Mouse (Mus musculus) heart, embryonic 13.5 days (tissue): ENCODE measurements around the gene C130050O18Rik. TPM values are rescaled to one million over a fixed set of nuclear protein-coding genes. Genes with fewer than 3 reads are reported as not detected.
A peak's percentile ranks its signal among the peaks of the same experiment; 100 is the strongest.

Experiments used
- ATAC-seq: fragments of 200-750 bp; cut with Nextera tagmentation; 2 replicates; pipeline ENCODE4 v1.8.0; 2017; ENCODE audit warnings: moderate TSS enrichment; ENCODE audit not compliant: insufficient number of reproducible peaks, low FRiP score, low TSS enrichment; ENCODE audit errors: extremely low read depth
- H3K27ac ChIP-seq: fragments of 300-500 bp; sonication (generic); replicated peaks from 2 replicates; pipeline ENCODE4 v1.5.1; 2015; ENCODE audit warnings: moderate library complexity, mild to moderate bottlenecking, inconsistent platforms
- H3K27me3 ChIP-seq: fragments of 300-500 bp; sonication (generic); replicated peaks from 2 replicates; pipeline ENCODE4 v1.6.1; 2015; ENCODE audit warnings: mild to moderate bottlenecking, inconsistent platforms
- H3K36me3 ChIP-seq: fragments of 300-500 bp; sonication (generic); 2 replicates; pipeline ENCODE4 v1.6.1; 2015; ENCODE audit warnings: mild to moderate bottlenecking, inconsistent platforms
- H3K4me1 ChIP-seq: fragments of 300-500 bp; sonication (generic); 2 replicates; pipeline ENCODE4 v1.6.1; 2015; ENCODE audit warnings: inconsistent platforms
- H3K4me2 ChIP-seq: fragments of 300-500 bp; sonication (generic); 2 replicates; pipeline ENCODE4 v1.6.1; 2015; ENCODE audit warnings: inconsistent platforms, mild to moderate bottlenecking, moderate library complexity
- H3K4me3 ChIP-seq: fragments of 300-500 bp; sonication (generic); 2 replicates; pipeline ENCODE4 v1.5.1; 2015; ENCODE audit warnings: moderate library complexity, mild to moderate bottlenecking, inconsistent platforms
- H3K9ac ChIP-seq: fragments of 300-500 bp; sonication (generic); 2 replicates; pipeline ENCODE4 v1.6.1; 2015; ENCODE audit warnings: inconsistent platforms, mild to moderate bottlenecking, moderate library complexity
- H3K9me3 ChIP-seq: fragments of 300-500 bp; sonication (generic); 2 replicates; pipeline ENCODE4 v1.6.1; 2016; ENCODE audit warnings: inconsistent platforms
- WGBS: fragments of 180-500 bp; shearing (Covaris S2); methylation state at CpG from one replicate; pipeline ENCODE4 v1.1.7; 2015; ENCODE audit warnings: mixed read lengths; 5-methylcytosine and 5-hydroxymethylcytosine counted together
- polyA plus RNA-seq: library from polyadenylated mRNA; unstranded; fragments of >200 nt; fragmentation: Nextera tagmentation; extraction: Ambion mirVana; gene quantifications from 2 replicates; pipeline ENCODE4 v1.2.1, GENCODE M21; 2015

C130050O18Rik gene
- polyA plus RNA-seq, 1 experiment from 2014 or later, result 0.24 TPM

DNA sequence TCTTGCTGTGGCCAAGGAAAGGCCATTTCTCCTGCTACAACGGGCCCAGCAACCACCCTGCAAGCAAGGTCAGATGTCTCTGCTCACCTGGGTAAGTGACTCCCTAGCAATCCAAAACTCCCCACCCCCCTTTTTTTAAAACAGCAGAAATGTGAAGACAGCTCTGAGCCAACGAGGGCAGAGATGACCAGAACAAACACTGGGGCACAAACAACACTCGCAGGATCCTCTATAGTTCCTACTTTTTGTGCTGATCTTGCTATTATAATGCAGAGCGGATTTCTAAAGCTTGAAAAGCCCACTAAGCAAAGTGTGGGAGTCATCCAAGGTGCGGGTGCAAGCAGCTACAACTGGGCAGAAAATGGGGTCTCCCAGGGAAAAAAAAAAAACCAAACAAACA lies 34.0 kb upstream of the C130050O18Rik start:
- peaks cover 42% of the 10 kb centered on the region for H3K4me1 ChIP-seq
- H3K27me3 ChIP-seq, result no peaks in the 10 kb centered on the region
- peak overlapping the region; percentile 96 for H3K9ac ChIP-seq
- 0 out of 2 replicates have a peak overlapping the region, but pooled peaks have one; percentile 87 for H3K27ac ChIP-seq
- WGBS, result 60% methylated on average over 5 of the region's 5 CpGs
- H3K9me3 ChIP-seq, result no peaks in the 10 kb centered on the region
- H3K36me3 ChIP-seq, result no peaks in the 10 kb centered on the region
- ATAC-seq, result no peak
- peak overlapping the region; percentile 72 for H3K4me3 ChIP-seq
- H3K4me2 ChIP-seq, result peak overlapping the region; percentile 88

DNA sequence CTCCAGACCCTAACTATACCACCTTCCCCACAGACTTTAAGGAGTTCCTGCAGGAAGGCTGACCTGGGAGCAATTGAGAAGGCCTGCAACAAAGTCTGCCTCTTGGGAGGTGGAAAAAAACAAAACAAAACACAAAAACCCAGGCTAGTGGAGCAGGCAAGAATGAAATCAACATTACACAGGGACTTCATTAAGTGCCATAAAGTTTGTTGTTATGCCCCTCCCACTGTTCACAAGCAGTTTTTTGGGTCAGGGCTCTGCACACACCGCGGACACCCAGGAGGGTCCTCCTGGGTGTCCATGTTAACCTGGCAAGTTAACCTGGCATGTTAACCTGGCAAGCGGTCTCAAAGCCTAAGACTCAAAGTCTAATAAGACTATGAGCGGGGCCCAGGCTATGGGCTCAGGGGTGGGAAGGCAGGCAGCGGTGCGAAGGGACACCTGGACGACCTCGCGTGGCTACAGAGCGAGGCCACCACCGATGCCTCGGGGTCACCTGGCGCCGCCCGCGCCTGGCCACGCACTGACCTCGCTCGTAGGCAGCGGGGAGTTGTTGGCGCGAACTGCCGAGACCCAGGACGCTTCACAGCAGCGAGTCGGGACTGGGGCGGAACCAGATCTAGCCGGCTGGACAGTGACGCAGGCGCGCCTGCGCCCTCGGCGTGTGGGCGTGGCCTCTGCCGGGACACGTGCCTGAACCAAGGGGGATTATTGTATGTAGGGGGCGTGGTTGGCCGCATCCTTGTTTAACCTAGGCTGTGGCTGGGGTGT lies 33.3 kb upstream of the C130050O18Rik start:
- Histone ChIP-seq H3K9me3 (no peaks in the 10 kb centered on the region), H3K36me3 (no peaks in the 10 kb centered on the region), H3K27ac (peak overlapping the region; percentile 87), H3K4me2 (peak overlapping the region; percentile 88), H3K27me3 (no peaks in the 10 kb centered on the region), H3K4me3 (peak overlapping the region; percentile 72), H3K9ac (peak overlapping the region; percentile 96), H3K4me1 (peaks cover 49% of the 10 kb centered on the region)
- WGBS, result 2% methylated on average over 39 of the region's 39 CpGs
- peak; percentile 89 for ATAC-seq

DNA sequence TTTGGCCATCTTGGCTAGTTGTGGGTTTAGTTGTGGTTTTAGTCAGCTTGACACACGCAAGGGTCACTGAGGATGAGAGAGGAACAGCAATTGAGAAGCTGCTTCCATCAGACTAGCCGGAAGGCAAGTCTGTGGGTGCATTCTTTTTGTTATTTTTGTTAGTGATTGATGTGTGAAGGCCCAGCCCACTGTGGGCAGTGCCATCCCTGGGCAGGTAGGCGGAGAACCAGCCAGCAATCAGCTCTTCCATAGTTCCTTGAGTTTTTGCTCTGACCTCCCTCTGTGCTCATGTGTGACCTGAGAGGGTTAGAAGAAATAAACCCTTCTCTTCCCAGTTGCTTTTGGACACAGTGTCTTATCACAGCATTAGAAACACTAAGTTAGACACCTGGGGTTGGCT lies 32.0 kb upstream of the C130050O18Rik start:
- peaks cover 62% of the 10 kb centered on the region for H3K4me1 ChIP-seq
- H3K27me3 ChIP-seq, result no peaks in the 10 kb centered on the region
- no peak for ATAC-seq
- WGBS, result 73% methylated on average over 3 of the region's 3 CpGs
- no peak overlapping the region for H3K4me2 ChIP-seq
- H3K9ac ChIP-seq, result no peak overlapping the region
- no peaks in the 10 kb centered on the region for H3K9me3 ChIP-seq
- no peaks in the 10 kb centered on the region for H3K36me3 ChIP-seq
- H3K4me3 ChIP-seq, result no peak overlapping the region
- no peak overlapping the region for H3K27ac ChIP-seq

DNA sequence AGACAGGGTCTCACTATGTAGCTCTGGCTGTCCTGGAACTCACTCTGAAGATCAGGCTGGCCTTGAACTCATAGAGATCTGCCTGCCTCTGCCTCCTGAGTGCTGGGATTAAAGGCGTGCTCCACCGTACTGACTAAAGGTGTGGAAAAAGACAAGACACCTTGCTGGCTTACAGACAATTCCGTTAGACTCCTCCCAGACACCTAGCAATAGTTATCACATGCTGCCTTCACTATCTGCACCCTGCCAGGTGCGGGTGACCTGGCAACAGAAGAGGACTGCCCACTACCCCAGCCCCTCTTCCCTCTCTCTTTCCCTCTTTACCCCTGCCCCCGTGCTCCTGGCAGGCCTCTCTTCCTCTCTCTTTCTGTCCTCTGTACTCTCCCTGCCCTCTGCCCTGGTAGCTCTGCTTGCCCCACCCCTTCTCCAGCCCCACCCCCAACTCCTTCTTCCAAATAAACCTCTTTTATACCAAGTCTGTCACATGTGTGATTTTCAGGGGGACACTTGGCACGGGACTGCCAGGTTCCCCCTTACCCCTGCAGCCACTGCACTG lies 31.1 kb upstream of the C130050O18Rik start:
- Histone ChIP-seq H3K4me1 (peaks cover 70% of the 10 kb centered on the region), H3K4me2 (no peak overlapping the region), H3K4me3 (no peak overlapping the region), H3K9ac (no peak overlapping the region), H3K27me3 (no peaks in the 10 kb centered on the region), H3K9me3 (no peaks in the 10 kb centered on the region), H3K36me3 (no peaks in the 10 kb centered on the region), H3K27ac (no peak overlapping the region)
- WGBS, result 72% methylated on average over 6 of the region's 6 CpGs
- ATAC-seq, result no peak

DNA sequence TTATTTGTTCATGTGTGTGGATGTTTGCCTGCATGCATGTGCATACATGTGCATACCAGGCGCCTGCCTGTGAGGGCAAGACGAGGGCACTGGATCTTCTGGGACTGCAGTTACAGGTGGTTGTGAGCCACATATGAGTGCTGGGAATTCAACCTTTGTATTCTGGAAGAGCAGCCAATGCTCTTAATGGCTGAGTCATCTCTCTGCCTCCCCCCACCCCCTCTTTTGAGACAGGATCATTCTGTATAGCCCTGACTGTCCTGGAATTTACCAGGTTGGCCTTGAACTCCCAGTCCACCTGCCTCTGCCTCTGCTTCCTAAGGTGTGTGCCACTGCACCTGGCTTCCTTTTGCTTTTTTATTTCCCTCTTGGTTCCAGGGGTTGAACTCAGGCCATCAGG lies 30.2 kb upstream of the C130050O18Rik start:
- 77% methylated on average over 2 of the region's 2 CpGs for WGBS
- Histone ChIP-seq H3K4me3 (no peak overlapping the region), H3K36me3 (no peaks in the 10 kb centered on the region), H3K9ac (no peak overlapping the region), H3K4me1 (peaks cover 74% of the 10 kb centered on the region), H3K27me3 (no peaks in the 10 kb centered on the region), H3K27ac (no peak overlapping the region), H3K4me2 (no peak overlapping the region), H3K9me3 (no peaks in the 10 kb centered on the region)
- no peak for ATAC-seq

DNA sequence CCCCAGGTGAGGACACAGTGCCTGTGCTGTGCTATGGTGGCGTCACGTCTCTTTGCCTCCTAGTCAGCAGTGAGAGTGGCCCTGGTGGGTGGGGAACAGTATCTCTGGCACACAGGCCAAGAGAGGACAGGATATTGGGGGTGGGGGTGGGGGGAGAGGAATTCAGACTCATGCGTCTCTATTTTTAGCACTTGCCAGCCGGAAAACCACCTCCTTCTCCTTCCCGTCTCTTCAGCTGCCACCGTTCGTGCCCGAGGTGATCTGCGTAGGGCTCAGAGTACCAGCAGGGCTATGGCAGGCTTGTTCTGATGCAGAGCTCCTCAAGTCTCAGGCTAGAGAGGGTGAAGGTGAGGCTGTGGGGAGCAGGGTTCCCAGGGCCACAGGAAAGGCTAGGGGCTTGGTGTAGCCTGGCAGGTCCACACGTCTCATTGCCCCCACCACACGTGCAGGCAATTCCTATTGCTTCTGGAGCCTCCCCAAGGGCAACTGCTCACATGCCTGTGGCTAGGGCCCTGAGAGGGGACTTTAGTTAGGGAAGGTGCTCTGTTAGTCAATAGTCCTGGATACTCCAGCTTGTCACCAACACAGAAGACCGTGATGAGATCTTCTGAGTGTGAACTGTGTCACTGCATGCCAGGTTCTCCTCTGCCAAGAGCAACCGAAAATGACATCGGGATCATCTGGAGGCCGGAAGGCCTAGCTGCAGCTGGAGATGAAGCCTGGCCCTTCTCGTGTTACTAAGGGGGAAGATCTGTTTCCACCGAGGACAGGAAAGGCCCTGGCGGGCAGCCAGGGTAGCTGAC lies 27.4 kb upstream of the C130050O18Rik start, which contains the start of gene Gpr146:
Gene Gpr146 (plus strand): TSS at position 230 of the 803 bp plus-strand sequence.
- Histone ChIP-seq H3K9ac (peak within 1 kb of the TSS; percentile 88), H3K36me3 (no peaks in the 10 kb centered on the region), H3K4me3 (peak within 1 kb of the TSS; percentile 28), H3K4me2 (peak within 1 kb of the TSS; percentile 78), H3K4me1 (peaks cover 72% of the 10 kb centered on the region), H3K9me3 (no peaks in the 10 kb centered on the region), H3K27ac (peak within 1 kb of the TSS; percentile 96), H3K27me3 (no peaks in the 10 kb centered on the region)
- ATAC-seq, result no peak
- WGBS, result 16% methylated on average over 18 of the region's 18 CpGs

DNA sequence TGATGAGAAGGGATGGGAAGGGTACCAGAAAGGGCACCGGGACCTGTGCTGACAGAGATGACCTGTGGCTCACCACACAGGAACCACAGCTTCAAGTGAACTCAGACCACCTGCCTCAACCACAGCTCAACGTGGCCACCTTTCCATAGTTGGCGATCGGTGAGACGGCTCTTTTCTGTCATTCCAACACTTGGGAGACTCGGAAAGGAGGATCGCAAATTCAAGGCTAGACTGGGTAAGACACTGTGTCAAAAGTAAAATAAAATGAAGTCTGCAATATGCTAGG lies 26.9 kb upstream of the C130050O18Rik start:
- H3K27ac ChIP-seq, result peak overlapping the region; percentile 96
- no peaks in the 10 kb centered on the region for H3K36me3 ChIP-seq
- H3K4me3 ChIP-seq, result no peak overlapping the region
- H3K27me3 ChIP-seq, result no peaks in the 10 kb centered on the region
- peak overlapping the region; percentile 88 for H3K9ac ChIP-seq
- ATAC-seq, result no peak
- no peaks in the 10 kb centered on the region for H3K9me3 ChIP-seq
- peaks cover 73% of the 10 kb centered on the region for H3K4me1 ChIP-seq
- WGBS, result 72% methylated on average over 7 of the region's 7 CpGs
- H3K4me2 ChIP-seq, result peak overlapping the region; percentile 78

DNA sequence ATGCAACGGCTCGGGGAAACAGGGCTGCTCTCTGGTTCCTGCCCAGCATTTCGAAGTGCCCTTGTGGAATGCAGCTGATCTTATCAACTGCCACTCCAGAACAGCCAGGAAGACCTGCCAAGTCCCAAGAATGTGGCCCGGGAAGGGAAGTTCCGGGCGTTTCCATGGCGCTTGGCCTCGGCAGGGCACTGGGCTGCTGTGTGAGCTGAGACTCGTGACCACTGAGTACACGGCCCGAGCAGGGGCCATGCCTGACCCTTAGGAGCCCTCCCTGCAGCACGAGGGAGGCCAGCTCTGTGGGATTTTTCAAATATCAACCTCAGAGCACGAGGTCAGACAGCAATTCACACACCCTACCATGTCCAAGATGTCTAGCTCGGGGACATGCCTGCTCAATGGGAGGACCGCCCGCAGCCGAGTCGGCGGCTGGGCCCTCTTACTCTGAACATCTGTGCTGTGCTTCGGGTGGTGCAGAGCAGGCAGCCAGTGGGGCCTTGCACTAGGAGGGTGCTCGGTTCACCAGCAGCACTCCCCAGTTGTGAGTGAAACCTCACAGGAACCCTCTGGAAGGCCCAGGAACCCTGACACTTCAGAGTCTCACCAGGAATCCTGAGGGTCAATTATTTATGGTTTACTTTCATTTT lies 26.0 kb upstream of the C130050O18Rik start:
- Histone ChIP-seq H3K9me3 (no peaks in the 10 kb centered on the region), H3K4me3 (peak overlapping the region; percentile 6), H3K4me1 (peaks cover 82% of the 10 kb centered on the region), H3K36me3 (no peaks in the 10 kb centered on the region), H3K27ac (peak overlapping the region; percentile 96), H3K4me2 (peak overlapping the region; percentile 78), H3K27me3 (no peaks in the 10 kb centered on the region), H3K9ac (peak overlapping the region; percentile 88)
- ATAC-seq, result no peak
- 18% methylated on average over 21 of the region's 21 CpGs for WGBS

DNA sequence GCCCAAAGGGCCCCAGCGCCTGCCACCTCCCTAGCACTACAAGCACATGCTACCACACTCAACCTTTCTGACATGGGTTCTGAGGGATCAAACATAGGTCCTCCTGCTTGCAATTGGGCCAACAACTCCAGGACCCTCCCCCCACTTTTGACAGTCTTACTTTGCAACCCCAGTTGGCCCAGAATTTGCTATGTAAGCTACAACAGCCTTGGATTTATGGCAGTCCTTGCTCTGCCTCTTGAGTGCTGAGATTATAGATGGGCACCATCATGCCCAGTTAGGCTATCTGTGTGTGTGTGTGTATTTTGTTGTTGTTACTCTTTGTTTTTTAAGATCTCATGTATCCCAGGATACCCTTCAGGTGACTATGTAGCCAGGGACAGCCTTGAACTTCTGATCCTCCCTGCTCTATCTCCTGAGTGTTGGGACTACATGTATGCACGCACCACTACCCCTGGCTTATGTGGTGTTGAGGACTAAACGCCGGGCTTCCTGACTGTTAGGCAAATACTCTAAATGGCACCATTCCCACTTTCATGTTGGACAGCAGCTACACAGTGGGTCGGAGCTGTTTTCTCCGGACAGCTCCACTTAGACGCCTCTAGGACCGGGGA lies 25.2 kb upstream of the C130050O18Rik start:
- WGBS, result 18% methylated on average over 8 of the region's 8 CpGs
- H3K36me3 ChIP-seq, result no peaks in the 10 kb centered on the region
- H3K9me3 ChIP-seq, result no peaks in the 10 kb centered on the region
- H3K4me1 ChIP-seq, result peaks cover 90% of the 10 kb centered on the region
- H3K9ac ChIP-seq, result peak overlapping the region; percentile 88
- ATAC-seq, result peak; percentile 0; the same call in 1 of the 2 replicates
- H3K27ac ChIP-seq, result peak overlapping the region; percentile 96
- H3K4me2 ChIP-seq, result peak overlapping the region; percentile 78
- H3K27me3 ChIP-seq, result no peaks in the 10 kb centered on the region
- peak overlapping the region; percentile 73 for H3K4me3 ChIP-seq

DNA sequence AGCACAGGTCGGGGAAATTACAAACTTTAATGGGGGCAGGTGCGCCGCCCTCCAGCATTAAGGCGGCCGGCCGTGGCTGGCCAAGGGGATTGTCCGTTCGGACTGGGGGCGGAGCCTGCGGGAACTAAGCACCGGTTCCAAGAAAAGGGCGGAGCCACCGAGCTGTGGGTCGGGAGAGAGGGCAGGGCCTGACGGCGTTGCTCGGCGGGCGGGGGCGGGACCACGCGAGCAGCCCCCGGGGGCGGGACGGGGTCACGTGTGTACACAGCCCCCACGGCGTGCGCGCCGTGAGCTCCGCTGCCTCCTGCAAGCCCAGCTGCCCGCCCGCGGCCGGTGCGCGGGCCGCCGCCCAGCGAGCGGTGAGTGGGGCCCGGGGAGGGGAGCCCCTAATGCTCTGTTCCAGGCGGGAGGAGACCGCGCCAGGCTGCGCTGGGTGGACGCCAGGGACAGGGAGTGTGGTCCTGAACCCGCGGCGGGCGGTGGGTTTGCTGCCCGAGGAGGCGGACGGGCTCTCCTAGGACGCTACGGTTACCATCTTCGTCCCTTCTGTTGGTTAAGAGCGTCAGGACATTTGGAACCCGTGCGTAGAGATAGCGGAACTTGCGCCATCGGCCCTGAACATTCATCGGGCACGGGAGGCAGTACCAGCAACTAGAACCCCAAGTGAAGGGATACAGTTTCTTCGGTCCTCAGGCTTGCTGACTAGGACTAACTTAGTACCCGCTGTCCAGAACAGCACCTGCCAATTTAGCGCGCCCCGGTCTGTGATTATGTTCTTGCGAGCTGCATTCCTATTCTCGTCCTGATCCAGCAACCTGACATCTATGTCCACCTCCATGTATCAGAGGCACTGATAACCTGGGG lies 24.5 kb upstream of the C130050O18Rik start:
- Histone ChIP-seq H3K27me3 (no peaks in the 10 kb centered on the region), H3K4me1 (peaks cover 95% of the 10 kb centered on the region), H3K27ac (peak overlapping the region; percentile 96), H3K36me3 (no peaks in the 10 kb centered on the region; the same call in 1 of the 2 replicates), H3K9me3 (no peaks in the 10 kb centered on the region), H3K9ac (peak overlapping the region; percentile 88), H3K4me3 (peak overlapping the region; percentile 73), H3K4me2 (peak overlapping the region; percentile 78)
- WGBS, result 1% methylated on average over 72 of the region's 73 CpGs
- peak; percentile 83 for ATAC-seq
